Mouse (Mus musculus): ENCODE measurements around the gene Lamtor4.
"Not testable (repeated sequence)": the region's sequence is repeated elsewhere in the genome, so short reads cannot be mapped to it uniquely, and the experiment has no call there.

The Lamtor4 gene

GRCm38 (mm10) chr5:138255353-138256093 is at the start of gene Lamtor4:
TSS of gene Lamtor4 (plus strand) at chr5:138255482.
- DNase-seq, result peak; percentile 99

- no peak for DNase-seq
These were observed 48.0 kb upstream of the Lamtor4 start for GRCm38 (mm10) chr5:138207253-138207652.

- DNase-seq, result no peak
These were observed 47.4 kb upstream of the Lamtor4 start for GRCm38 (mm10) chr5:138207873-138208272.

GRCm38 (mm10) chr5:138216632-138217031 is 38.6 kb upstream of the Lamtor4 start:
- not testable (repeated sequence) for DNase-seq

- no peak for DNase-seq
These were observed 35.4 kb upstream of the Lamtor4 start for GRCm38 (mm10) chr5:138219864-138220263.

- peak; percentile 89 for DNase-seq
These were observed 33.2 kb upstream of the Lamtor4 start for GRCm38 (mm10) chr5:138222111-138222510.

GRCm38 (mm10) chr5:138223287-138223686 is 32.0 kb upstream of the Lamtor4 start:
- no peak for DNase-seq

GRCm38 (mm10) chr5:138225700-138226099 is 29.6 kb upstream of the Lamtor4 start, which contains the start of gene Nxpe5:
TSS of gene Nxpe5 (plus strand) at chr5:138225898.
- no peak for DNase-seq

GRCm38 (mm10) chr5:138226491-138226890 is 28.8 kb upstream of the Lamtor4 start:
- DNase-seq, result no peak

GRCm38 (mm10) chr5:138227367-138227766 is 27.9 kb upstream of the Lamtor4 start:
- DNase-seq, result peak; percentile 22

GRCm38 (mm10) chr5:138228026-138228425 is 27.3 kb upstream of the Lamtor4 start:
- peak; percentile 68 for DNase-seq

- no peak for DNase-seq
These were observed 25.8 kb upstream of the Lamtor4 start for GRCm38 (mm10) chr5:138229511-138229910.

- no peak for DNase-seq
These were observed 21.5 kb upstream of the Lamtor4 start for GRCm38 (mm10) chr5:138233778-138234177.

- DNase-seq, result no peak
These were observed 21.1 kb upstream of the Lamtor4 start for GRCm38 (mm10) chr5:138234224-138234623.

- DNase-seq, result peak; percentile 21
These were observed 13.8 kb upstream of the Lamtor4 start for GRCm38 (mm10) chr5:138241511-138241910.

GRCm38 (mm10) chr5:138251144-138251543 is 4.1 kb upstream of the Lamtor4 start:
- no peak for DNase-seq

GRCm38 (mm10) chr5:138253061-138253460 is 2.2 kb upstream of the Lamtor4 start:
- no peak for DNase-seq

- no peak for DNase-seq
These were observed 799 bp downstream of the Lamtor4 start for GRCm38 (mm10) chr5:138256094-138256467.

GRCm38 (mm10) chr5:138256966-138257584 is 1.8 kb downstream of the Lamtor4 start:
- peak; percentile 61 for DNase-seq

GRCm38 (mm10) chr5:138257585-138257978 is 2.3 kb downstream of the Lamtor4 start:
- no peak for DNase-seq

GRCm38 (mm10) chr5:138258078-138258477 is 2.8 kb downstream of the Lamtor4 start:
- no peak for DNase-seq

- no peak for DNase-seq
These were observed 3.3 kb downstream of the Lamtor4 start for GRCm38 (mm10) chr5:138258542-138258941.

- no peak for DNase-seq
These were observed 3.7 kb downstream of the Lamtor4 start for GRCm38 (mm10) chr5:138258993-138259392.

GRCm38 (mm10) chr5:138260051-138260450 is 4.8 kb downstream of the Lamtor4 start:
- DNase-seq, result no peak

Data from lung, postnatal 36 days (tissue).